Mouse (Mus musculus): ENCODE data around the gene Npdc1. TPM values are rescaled to one million over a fixed set of nuclear protein-coding genes. Genes with fewer than 3 reads are reported as not detected.
"Not testable (repeated sequence)": the region's sequence is repeated elsewhere in the genome, so short reads cannot be mapped to it uniquely, and the experiment has no call there.

Npdc1 gene
- total RNA-seq, 2 experiments from 2014 or later, result 117 to 140 TPM

- no peak for DNase-seq
These were observed 4.6 kb upstream of the Npdc1 start for GRCm38 (mm10) chr2:25394281-25395221.

DNA sequence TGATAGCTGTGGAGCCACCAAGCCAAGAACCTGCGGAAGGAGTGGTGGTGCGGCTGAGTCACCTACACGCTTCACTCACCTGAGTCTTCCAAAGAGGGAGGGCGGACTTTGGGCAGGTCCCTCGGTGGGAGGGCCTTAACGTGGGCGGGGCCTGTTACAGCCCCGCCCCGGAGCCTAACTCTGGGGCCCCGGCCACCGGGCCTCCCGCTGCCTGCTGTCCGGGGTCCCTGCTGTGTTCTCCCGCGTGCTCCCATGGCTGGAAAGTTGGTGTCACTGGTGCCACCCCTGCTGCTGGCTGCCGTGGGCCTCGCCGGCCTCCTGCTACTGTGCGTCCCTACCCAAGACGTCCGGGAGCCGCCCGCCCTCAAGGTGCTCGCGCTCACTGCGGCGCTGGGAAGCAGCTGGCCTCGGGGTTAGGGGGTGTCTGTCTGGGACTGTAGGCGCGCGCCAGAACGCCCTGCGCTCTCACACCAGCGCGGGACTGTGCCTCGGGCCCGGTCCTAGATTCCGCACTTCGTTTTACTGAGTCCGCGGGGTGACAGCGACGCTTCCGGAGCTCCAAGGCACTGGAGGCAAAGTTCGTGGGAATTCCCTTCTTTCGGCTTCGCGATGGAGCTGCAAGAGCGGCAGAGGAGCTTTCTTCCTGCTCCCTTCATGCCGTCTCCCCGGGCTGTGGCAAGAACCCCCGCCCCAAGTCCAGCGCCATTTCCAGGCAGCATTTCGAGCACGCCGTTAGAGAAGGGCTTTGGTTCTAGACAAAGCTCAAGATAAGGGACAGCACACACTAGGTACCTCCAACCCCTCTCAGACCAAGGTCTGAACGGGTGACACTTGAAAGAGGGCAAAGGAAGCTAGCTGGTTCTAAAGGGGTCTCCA, 3.2 kb upstream of the Npdc1 start, which contains the start of gene Entpd2:
Gene Entpd2 (plus strand): TSS at position 154 of the 876 bp plus-strand sequence.
- peak; percentile 39 to 50 for DNase-seq

DNA sequence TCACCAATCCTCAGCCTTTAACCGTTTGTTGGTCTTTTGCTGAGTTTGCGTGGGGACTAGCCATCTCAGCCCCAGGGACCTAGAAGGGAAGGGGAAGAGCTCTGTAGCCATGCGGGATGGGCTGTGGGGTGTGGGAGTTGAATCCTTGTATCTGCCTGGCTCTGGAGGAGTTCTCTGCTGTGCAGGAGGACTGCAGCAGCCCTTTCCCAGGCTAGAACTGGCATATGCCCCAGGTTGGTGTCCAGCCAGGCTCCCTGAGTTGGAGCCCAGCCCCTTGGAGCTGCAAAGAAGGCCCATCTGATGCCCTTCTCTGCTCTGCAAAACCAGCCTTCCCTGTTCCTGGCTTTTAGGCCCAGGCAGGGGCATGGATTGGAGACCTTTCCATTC, 2.6 kb upstream of the Npdc1 start:
- DNase-seq, result no peak

DNA sequence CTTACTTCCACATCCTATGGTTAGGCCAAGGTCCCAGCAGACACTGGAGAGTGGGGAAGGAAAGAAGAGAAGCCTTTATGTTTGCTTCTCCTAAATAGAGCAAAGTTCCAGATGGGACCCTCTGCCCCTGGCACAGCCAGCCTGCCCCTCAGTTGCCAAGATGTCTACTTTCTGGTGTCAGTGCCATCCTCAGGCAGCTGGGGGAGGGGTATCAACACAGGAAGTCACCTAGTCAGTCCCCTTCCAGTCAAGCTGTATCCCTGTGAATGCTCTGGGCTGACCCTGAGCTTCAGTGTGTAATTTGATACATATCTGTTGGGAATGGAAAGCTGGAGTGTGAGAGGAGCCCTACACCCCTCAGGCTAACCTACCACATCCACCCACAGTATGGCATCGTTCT, 2.1 kb upstream of the Npdc1 start:
- no peak for DNase-seq

- no peak for DNase-seq
These were observed 1.1 kb upstream of the Npdc1 start for GRCm38 (mm10) chr2:25398065-25398464.

DNA sequence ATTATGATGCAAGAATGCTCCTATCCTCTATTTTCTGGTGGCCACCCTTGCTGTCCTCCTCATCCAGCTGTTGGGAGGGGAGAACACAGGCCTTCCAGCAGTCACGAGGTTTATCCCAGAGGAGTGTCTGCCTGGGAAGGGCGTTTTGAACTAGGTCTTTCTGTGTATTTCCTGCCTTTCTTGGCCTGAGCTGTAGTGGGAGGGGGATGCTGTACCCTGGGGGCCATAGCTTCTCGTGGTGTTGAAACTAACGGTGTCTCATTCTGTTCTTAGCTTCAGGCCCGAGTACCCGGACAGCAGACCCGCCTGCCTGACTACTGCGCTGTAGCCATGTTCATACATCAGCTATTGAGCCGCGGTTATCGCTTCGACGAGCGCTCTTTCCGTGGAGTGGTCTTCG, 1.1 kb downstream of the Npdc1 start:
- no peak for DNase-seq

GRCm38 (mm10) chr2:25400764-25401163, 1.6 kb downstream of the Npdc1 start:
- peak; percentile 78 to 87 for DNase-seq

DNA sequence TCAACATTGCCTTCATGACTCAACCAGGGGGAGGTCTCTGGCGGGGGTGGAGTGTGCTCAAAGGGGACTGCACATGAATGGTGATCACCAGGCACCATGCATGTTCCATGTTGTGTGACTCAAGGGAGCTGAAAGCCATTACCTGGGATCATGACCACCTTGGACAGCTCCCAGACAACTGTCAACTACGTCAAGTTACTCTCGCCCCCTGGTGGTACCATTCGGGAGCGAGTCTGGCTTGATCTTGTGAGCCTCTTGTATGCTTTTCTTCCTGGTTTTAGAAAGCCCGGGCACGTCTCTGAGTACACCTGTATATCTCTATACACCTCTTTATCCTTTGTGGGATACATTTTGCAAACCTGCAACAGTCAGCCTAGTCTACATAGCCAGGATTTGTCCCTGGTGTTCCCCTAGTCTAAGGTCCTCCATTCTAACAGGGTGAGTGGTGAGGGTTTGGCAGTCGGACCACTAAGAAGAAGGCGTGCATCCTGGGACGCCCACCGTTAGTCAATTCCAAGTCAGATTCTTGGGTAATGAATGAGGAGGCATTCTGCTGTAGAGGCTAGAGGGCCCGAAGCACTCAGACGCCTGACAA, 3.3 kb downstream of the Npdc1 start:
- DNase-seq, result peak; percentile 68 to 80

GRCm38 (mm10) chr2:25402972-25403601, 3.9 kb downstream of the Npdc1 start:
- DNase-seq, result peak; percentile 84 to 86

GRCm38 (mm10) chr2:25403994-25404393, 4.8 kb downstream of the Npdc1 start:
- no peak for DNase-seq

DNA sequence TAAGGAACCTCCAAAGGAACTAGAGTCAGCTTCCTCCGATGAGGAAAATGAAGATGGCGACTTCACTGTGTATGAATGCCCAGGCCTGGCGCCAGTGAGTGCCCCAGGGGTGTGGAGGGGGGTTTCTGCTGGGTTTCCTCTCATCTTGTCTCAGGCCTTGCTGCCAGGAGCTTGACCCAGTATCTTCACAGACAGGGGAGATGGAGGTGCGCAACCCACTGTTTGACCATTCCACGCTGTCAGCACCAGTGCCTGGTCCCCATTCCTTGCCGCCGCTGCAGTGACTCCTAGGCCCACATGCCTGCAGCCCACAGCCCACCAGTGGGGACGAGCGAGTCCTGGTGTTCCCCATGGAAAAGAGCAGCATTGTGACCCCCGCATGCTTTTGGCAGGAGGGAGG, 9.8 kb downstream of the Npdc1 start:
- no peak for DNase-seq

DNA sequence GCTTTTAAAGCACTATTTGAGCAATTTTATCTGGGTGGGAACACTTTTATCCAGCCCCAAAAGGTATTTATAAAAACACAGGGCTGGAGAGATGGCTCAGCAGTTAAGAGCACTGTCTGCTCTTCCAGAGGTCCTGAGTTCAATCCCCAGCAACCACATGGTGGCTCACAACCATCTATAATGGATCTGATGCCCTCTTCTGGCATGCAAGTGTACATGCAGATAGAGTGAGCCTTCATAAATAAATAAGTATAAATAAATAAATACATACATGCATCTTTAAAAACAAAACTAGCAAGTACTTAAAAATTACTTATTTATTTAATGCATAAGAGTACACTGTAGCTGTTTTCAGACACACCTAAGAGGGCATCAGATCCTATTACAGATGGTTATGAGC, 14.3 kb downstream of the Npdc1 start:
- DNase-seq, result not testable (repeated sequence)

- DNase-seq, result peak in 1 of 2 experiments; percentile 37
These were observed 18.3 kb downstream of the Npdc1 start for GRCm38 (mm10) chr2:25417426-25417825.

GRCm38 (mm10) chr2:25421896-25422295, 22.7 kb downstream of the Npdc1 start:
- DNase-seq, result peak; percentile 46 to 68

DNA sequence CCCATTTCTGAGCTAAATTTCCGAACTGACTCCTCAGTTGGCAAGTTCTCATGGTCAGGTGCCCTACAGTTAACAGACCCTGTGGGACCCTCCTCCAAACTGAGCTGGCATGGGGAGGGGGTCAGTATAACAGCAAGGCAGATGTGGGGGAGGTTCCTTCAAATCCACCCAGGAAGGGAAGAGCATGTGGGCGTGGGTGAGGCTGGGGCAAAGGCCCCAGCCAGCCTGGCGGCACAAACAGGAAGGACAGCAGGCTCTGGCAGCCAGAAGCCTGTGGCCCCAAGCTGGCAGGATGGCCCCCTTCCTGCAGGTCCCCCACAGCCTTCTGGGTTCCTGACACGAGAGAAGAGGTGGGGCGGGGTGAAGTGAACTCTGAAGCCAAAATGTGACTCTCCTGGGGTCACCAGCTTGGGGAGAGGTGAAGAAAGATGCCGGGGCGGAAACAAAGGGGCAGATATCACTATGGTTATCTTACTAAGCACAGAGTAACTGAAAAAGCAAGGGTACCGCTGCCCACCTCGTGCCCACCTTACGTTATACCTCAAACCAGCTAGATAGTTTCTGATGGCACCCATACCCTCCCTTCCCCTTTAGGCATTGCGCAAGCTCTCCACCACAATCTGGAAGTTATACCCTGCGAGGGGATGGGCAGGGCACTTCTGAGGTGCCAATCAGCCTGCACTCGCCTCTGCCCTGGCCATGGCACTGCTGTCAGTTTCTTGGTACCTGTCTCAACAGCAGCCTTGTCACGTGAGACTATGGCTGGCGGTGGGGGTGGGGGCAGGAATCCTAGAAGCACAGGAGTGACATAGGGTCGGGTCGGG, 23.6 kb downstream of the Npdc1 start, which contains the start of gene Fut7:
Gene Fut7 (plus strand): TSS at position 681 of the 824 bp plus-strand sequence.
- DNase-seq, result peak in 1 of 2 experiments; percentile 15

- DNase-seq, result no peak
These were observed 24.5 kb downstream of the Npdc1 start for GRCm38 (mm10) chr2:25423626-25424025.

DNA sequence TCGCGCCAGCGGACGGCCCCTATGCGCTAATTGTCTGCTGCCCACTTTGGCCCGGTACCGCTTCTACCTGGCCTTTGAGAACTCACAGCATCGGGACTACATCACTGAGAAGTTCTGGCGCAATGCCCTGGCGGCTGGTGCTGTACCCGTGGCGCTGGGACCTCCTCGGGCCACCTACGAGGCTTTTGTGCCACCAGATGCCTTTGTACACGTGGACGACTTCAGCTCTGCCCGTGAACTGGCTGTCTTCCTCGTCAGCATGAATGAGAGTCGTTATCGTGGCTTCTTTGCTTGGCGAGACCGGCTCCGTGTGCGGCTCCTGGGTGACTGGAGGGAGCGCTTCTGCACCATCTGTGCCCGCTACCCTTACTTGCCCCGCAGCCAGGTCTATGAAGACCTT, 26.3 kb downstream of the Npdc1 start:
- no peak for DNase-seq

GRCm38 (mm10) chr2:25426721-25427191, 27.6 kb downstream of the Npdc1 start:
- DNase-seq, result peak; percentile 68 to 81

GRCm38 (mm10) chr2:25427256-25427655, 28.1 kb downstream of the Npdc1 start:
- DNase-seq, result no peak

DNA sequence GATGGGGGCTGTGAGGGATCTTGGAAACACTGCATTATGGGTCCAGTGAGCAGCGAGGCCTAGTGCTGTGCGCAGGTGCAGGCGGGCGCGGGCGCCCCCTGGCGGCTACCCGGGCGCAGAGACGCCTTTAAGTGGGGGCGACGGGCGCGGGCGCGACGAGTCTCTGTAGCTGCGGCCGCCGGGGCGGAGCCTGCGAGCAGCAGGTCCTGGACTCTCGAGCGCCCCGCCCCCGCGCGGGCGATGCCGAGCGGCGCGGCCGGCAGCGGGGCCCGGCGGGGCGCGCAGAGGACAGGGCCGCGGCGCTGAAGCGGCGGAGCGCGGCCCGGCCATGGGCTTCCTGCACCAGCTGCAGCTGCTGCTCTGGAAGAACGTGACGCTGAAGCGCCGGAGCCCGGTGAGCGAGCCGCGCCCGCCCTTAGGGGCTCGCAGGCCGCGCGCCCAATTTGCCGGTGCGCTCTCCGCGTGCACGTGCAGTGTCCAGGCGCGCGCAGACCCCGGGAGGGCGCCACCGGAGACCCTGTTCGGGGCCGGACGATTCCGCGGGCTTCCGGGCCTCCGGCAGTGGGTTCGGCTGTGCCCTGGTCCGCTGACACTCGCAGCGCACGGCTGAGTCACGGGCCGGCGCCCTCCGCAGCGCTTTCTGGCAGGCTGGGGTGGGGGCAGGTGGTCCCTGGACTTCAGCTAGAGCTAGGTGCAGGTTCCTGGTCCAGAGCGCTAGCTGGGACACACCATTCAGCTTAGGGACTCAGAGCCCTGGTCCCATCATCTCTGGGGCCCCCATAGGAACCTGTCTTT, 29.5 kb downstream of the Npdc1 start, which contains the start of gene Abca2:
Gene Abca2 (plus strand): TSS at position 262 of the 795 bp plus-strand sequence.
- peak; percentile 96 to 98 for DNase-seq
